Comparison of ENCODE assay signal across 9 mouse cellular contexts in genomic region chr2:162853576-162853975, GRCm38 (mm10).
DNase-seq lines count a peak whose midpoint lies in the region; ATAC-seq lines count a peak whose summit lies in the region.
"Had no signal": no experiment of that assay in that cellular context is flagged by ENCODE, and none has a peak within 500 bp of the region (broad histone marks: within the 10 kb centered on the region; RNA-seq: fewer than 3 reads in every experiment).

No protein-coding gene starts in this region.

- no peak overlapping the region for H3K4me2 ChIP-seq in kidney, embryonic 15.5 days
- no peak overlapping the region for H3K4me2 ChIP-seq in intestine, embryonic 16.5 days (ENCODE audit: low read depth, low read length)
- H3K4me2 ChIP-seq: limb, embryonic 15.5 days had no signal

- DNase-seq in kidney, adult 11 months = peak; percentile 70
- peak; percentile 75 for DNase-seq in gastrocnemius, postnatal 25 days
- DNase-seq in layer of hippocampus, postnatal 14 days (ENCODE audit: low spot score in 2 of 2) = peak; percentile 41 to 66
- DNase-seq in embryo, embryonic 11 days = no peak
- no peak for DNase-seq in retina, embryonic 14.5 days (ENCODE audit: low spot score)

- 56% methylated on average over 7 of the region's 7 CpGs for WGBS in kidney, embryonic 15.5 days
- 73% methylated on average over 7 of the region's 7 CpGs for WGBS in intestine, embryonic 16.5 days

- H3K9me3 ChIP-seq in kidney, embryonic 15.5 days (replicated peaks) = no peaks in the 10 kb centered on the region
- H3K9me3 ChIP-seq in intestine, embryonic 16.5 days (ENCODE audit: control insufficient read depth, low read length) = no peaks in the 10 kb centered on the region
- H3K9me3 ChIP-seq: limb, embryonic 15.5 days had no signal

- no peaks in the 10 kb centered on the region for H3K36me3 ChIP-seq in kidney, embryonic 15.5 days
- no peaks in the 10 kb centered on the region for H3K36me3 ChIP-seq in intestine, embryonic 16.5 days (ENCODE audit: control insufficient read depth, insufficient read depth, low read length)
- H3K36me3 ChIP-seq: limb, embryonic 15.5 days had no signal

- H3K4me1 ChIP-seq in kidney, embryonic 15.5 days = no peaks in the 10 kb centered on the region
- no peaks in the 10 kb centered on the region for H3K4me1 ChIP-seq in intestine, embryonic 16.5 days (ENCODE audit: control insufficient read depth, insufficient read depth, low read length)

- no peak for ATAC-seq in kidney, embryonic 15.5 days (replicated peaks; ENCODE audit: low FRiP score)
- ATAC-seq in cerebellum, adult (ENCODE audit: insufficient number of reproducible peaks, low FRiP score, low TSS enrichment) = peak; percentile 95
- ATAC-seq in intestine, embryonic 16.5 days = no peak

- H3K4me3 ChIP-seq in kidney, embryonic 15.5 days (replicated peaks) = no peak overlapping the region
- H3K4me3 ChIP-seq in intestine, embryonic 16.5 days (ENCODE audit: low read length) = no peak overlapping the region
- H3K4me3 ChIP-seq: limb, embryonic 15.5 days had no signal

- H3K27me3 ChIP-seq in kidney, embryonic 15.5 days = no peaks in the 10 kb centered on the region
- H3K27me3 ChIP-seq in intestine, embryonic 16.5 days (replicated peaks; ENCODE audit: control insufficient read depth, insufficient read depth, low read length) = no peaks in the 10 kb centered on the region
- H3K27me3 ChIP-seq: limb, embryonic 15.5 days had no signal

- H3K27ac ChIP-seq in kidney, embryonic 15.5 days = no peak overlapping the region
- no peak overlapping the region for H3K27ac ChIP-seq in intestine, embryonic 16.5 days (ENCODE audit: low read length)
- H3K27ac ChIP-seq: limb, embryonic 15.5 days had no signal

- H3K9ac ChIP-seq in kidney, embryonic 15.5 days = no peak overlapping the region
- H3K9ac ChIP-seq in intestine, embryonic 16.5 days (ENCODE audit: low read depth, low read length) = no peak overlapping the region
- H3K9ac ChIP-seq: limb, embryonic 15.5 days had no signal

Comparison
In these comparisons a context has a peak if more than half of its experiments do, and no peak if none do; other contexts are left out.
1. DNase-seq: peak in kidney, adult 11 months (single experiment), gastrocnemius, postnatal 25 days (single experiment) and layer of hippocampus, postnatal 14 days (2 of 2); none in embryo, embryonic 11 days (single experiment) and retina, embryonic 14.5 days (single experiment).